In genomic region chr6:41062081-41062480, GRCm38 (mm10) we compare ENCODE assay signal across 17 mouse cellular contexts. TPM values are rescaled to one million over a fixed set of nuclear protein-coding genes. Genes with fewer than 3 reads are reported as not detected.
"Had no signal": no experiment of that assay in that cellular context is flagged by ENCODE, and none has a peak within 500 bp of the region (broad histone marks: within the 10 kb centered on the region; RNA-seq: fewer than 3 reads in every experiment).

No protein-coding gene starts in this region.

- DNase-seq: kidney, adult 2 months; kidney, postnatal 14 days; left cerebral cortex, postnatal 4 days; lung, adult 18-20 months; right cerebral cortex, postnatal 14 days had no signal

- H3K4me3 ChIP-seq: kidney, embryonic 15.5 days; limb, embryonic 13.5 days; midbrain, embryonic 13.5 days; neural tube, embryonic 13.5 days; stomach, embryonic 15.5 days had no signal

- H3K9me3 ChIP-seq: kidney, embryonic 15.5 days; limb, embryonic 13.5 days; midbrain, embryonic 13.5 days; neural tube, embryonic 13.5 days; stomach, embryonic 15.5 days had no signal

- H3K9ac ChIP-seq: kidney, embryonic 15.5 days; limb, embryonic 13.5 days; liver, embryonic 14.5 days; midbrain, embryonic 13.5 days; neural tube, embryonic 13.5 days; stomach, embryonic 15.5 days had no signal

- ATAC-seq: intestine, embryonic 16.5 days; midbrain, embryonic 13.5 days had no signal

- H3K4me1 ChIP-seq: kidney, embryonic 15.5 days; limb, embryonic 13.5 days; midbrain, embryonic 13.5 days; neural tube, embryonic 13.5 days; stomach, embryonic 15.5 days had no signal

- H3K36me3 ChIP-seq: kidney, embryonic 15.5 days; limb, embryonic 13.5 days; midbrain, embryonic 13.5 days; neural tube, embryonic 13.5 days; stomach, embryonic 15.5 days had no signal

- H3K27ac ChIP-seq: kidney, embryonic 15.5 days; limb, embryonic 13.5 days; liver, embryonic 14.5 days; midbrain, embryonic 13.5 days; neural tube, embryonic 13.5 days; stomach, embryonic 15.5 days had no signal

- H3K27me3 ChIP-seq: kidney, embryonic 15.5 days; limb, embryonic 13.5 days; midbrain, embryonic 13.5 days; neural tube, embryonic 13.5 days; stomach, embryonic 15.5 days had no signal

- H3K4me2 ChIP-seq: kidney, embryonic 15.5 days; limb, embryonic 13.5 days; midbrain, embryonic 13.5 days; neural tube, embryonic 13.5 days; stomach, embryonic 15.5 days had no signal

RNA-seq across cellular contexts. Expression of gene 2210010C04Rik, which starts 26.8 kb away (rescaled TPM):
- total RNA-seq: layer of hippocampus, adult 8-10 months; layer of hippocampus, postnatal 14 days; left cerebral cortex, adult 18-20 months; left cerebral cortex, postnatal 10 days; left cerebral cortex, postnatal 4 days had no signal
- polyA plus RNA-seq: kidney, embryonic 15.5 days; limb, embryonic 13.5 days; liver, embryonic 14.5 days; lung, embryonic 16.5 days; midbrain, embryonic 13.5 days; neural tube, embryonic 13.5 days had no signal
